Comparison of ENCODE assay signal across 23 mouse cellular contexts in genomic region chr17:44649056-44649455, GRCm38 (mm10).
DNase-seq lines count a peak whose midpoint lies in the region; ATAC-seq and TF ChIP-seq lines count a peak whose summit lies in the region.
"Had no signal": no experiment of that assay in that cellular context is flagged by ENCODE, and none has a peak within 500 bp of the region (broad histone marks: within the 10 kb centered on the region; RNA-seq: fewer than 3 reads in every experiment).

No protein-coding gene starts in this region.

- no peaks in the 10 kb centered on the region for H3K9me3 ChIP-seq in hindbrain, embryonic 15.5 days
- no peaks in the 10 kb centered on the region for H3K9me3 ChIP-seq in hindbrain, embryonic 16.5 days (ENCODE audit: control insufficient read depth, low read length)
- no peaks in the 10 kb centered on the region for H3K9me3 ChIP-seq in lung, embryonic 14.5 days (ENCODE audit: low read depth, low read length)
- no peaks in the 10 kb centered on the region for H3K9me3 ChIP-seq in stomach, embryonic 14.5 days (ENCODE audit: control insufficient read depth, low read depth, low read length)
- H3K9me3 ChIP-seq: embryonic facial prominence, embryonic 13.5 days; limb, embryonic 10.5 days; lung, embryonic 15.5 days; midbrain, embryonic 12.5 days had no signal

- DNase-seq in lung, embryonic 14.5 days = peak; percentile 49
- DNase-seq in lung, adult 18-20 months = no peak
- DNase-seq in Muller cell, postnatal 12 days (ENCODE audit: inconsistent ontology term) = peak; percentile 68
- DNase-seq in right cerebral cortex, adult 2 months (ENCODE audit: low spot score in 2 of 2) = no peak
- DNase-seq in urinary bladder, postnatal 25 days (ENCODE audit: low spot score) = no peak
- DNase-seq: adrenal gland, postnatal 25 days; cerebellum, adult 18-20 months; gastrocnemius, postnatal 14 days; heart, adult 18-20 months; heart, postnatal 36 days; kidney, adult 18-20 months; right cerebral cortex, postnatal 25 days; thymus, postnatal 14 days had no signal

- H3K4me3 ChIP-seq in hindbrain, embryonic 15.5 days = no peak overlapping the region
- no peak overlapping the region for H3K4me3 ChIP-seq in hindbrain, embryonic 16.5 days (ENCODE audit: low read length)
- no peak overlapping the region for H3K4me3 ChIP-seq in lung, embryonic 14.5 days (ENCODE audit: low read depth, low read length)
- no peak overlapping the region for H3K4me3 ChIP-seq in stomach, embryonic 14.5 days (ENCODE audit: low read depth, low read length)
- H3K4me3 ChIP-seq: embryonic facial prominence, embryonic 13.5 days; left cerebral cortex, adult 2 months; limb, embryonic 10.5 days; lung, embryonic 15.5 days; midbrain, embryonic 12.5 days had no signal

- no peaks in the 10 kb centered on the region for H3K27me3 ChIP-seq in hindbrain, embryonic 15.5 days
- no peaks in the 10 kb centered on the region for H3K27me3 ChIP-seq in hindbrain, embryonic 16.5 days (replicated peaks; ENCODE audit: control insufficient read depth, insufficient read depth, low read length)
- no peaks in the 10 kb centered on the region for H3K27me3 ChIP-seq in lung, embryonic 14.5 days (ENCODE audit: insufficient read depth, low read length)
- no peaks in the 10 kb centered on the region for H3K27me3 ChIP-seq in stomach, embryonic 14.5 days (ENCODE audit: control insufficient read depth, insufficient read depth, low read length)
- H3K27me3 ChIP-seq: CH12.LX; embryonic facial prominence, embryonic 13.5 days had no signal

- TF ChIP-seq CTCF in lung, embryonic 14.5 days (IDR thresholded peaks at IDR 0.05; ENCODE audit: low read depth) = no peak

- no peak overlapping the region for H3K9ac ChIP-seq in hindbrain, embryonic 15.5 days
- no peak overlapping the region for H3K9ac ChIP-seq in hindbrain, embryonic 16.5 days (ENCODE audit: low read depth, low read length)
- no peak overlapping the region for H3K9ac ChIP-seq in lung, embryonic 14.5 days
- H3K9ac ChIP-seq in stomach, embryonic 14.5 days (replicated peaks; ENCODE audit: low read depth, low read length) = no peak overlapping the region
- H3K9ac ChIP-seq: embryonic facial prominence, embryonic 13.5 days; lung, embryonic 15.5 days; midbrain, embryonic 12.5 days had no signal

- peaks cover 7% of the 10 kb centered on the region; the same call in 1 of the 2 replicates for H3K4me1 ChIP-seq in hindbrain, embryonic 15.5 days (replicated peaks)
- H3K4me1 ChIP-seq in hindbrain, embryonic 16.5 days (ENCODE audit: control insufficient read depth, insufficient read depth, low read depth, low read length) = no peaks in the 10 kb centered on the region
- H3K4me1 ChIP-seq in lung, embryonic 14.5 days (ENCODE audit: insufficient read depth) = no peaks in the 10 kb centered on the region
- no peaks in the 10 kb centered on the region for H3K4me1 ChIP-seq in stomach, embryonic 14.5 days (ENCODE audit: control insufficient read depth, insufficient read depth, low read length)
- H3K4me1 ChIP-seq: lung, embryonic 15.5 days had no signal

- 15% methylated on average over 8 of the region's 8 CpGs for WGBS in hindbrain, embryonic 15.5 days
- WGBS in hindbrain, embryonic 16.5 days = 12% methylated on average over 8 of the region's 8 CpGs
- 22% methylated on average over 8 of the region's 8 CpGs for WGBS in lung, embryonic 14.5 days
- 37% methylated on average over 8 of the region's 8 CpGs for WGBS in stomach, embryonic 14.5 days

- no peak overlapping the region for H3K27ac ChIP-seq in hindbrain, embryonic 15.5 days (replicated peaks)
- no peak overlapping the region for H3K27ac ChIP-seq in hindbrain, embryonic 16.5 days (ENCODE audit: low read depth, low read length)
- H3K27ac ChIP-seq in lung, embryonic 14.5 days (ENCODE audit: low read depth) = no peak overlapping the region
- no peak overlapping the region for H3K27ac ChIP-seq in stomach, embryonic 14.5 days (ENCODE audit: low read length)
- H3K27ac ChIP-seq: embryonic facial prominence, embryonic 13.5 days; left cerebral cortex, adult 2 months; limb, embryonic 10.5 days; lung, embryonic 15.5 days; midbrain, embryonic 12.5 days had no signal

- H3K36me3 ChIP-seq in hindbrain, embryonic 15.5 days = no peaks in the 10 kb centered on the region
- no peaks in the 10 kb centered on the region for H3K36me3 ChIP-seq in hindbrain, embryonic 16.5 days (ENCODE audit: control insufficient read depth, insufficient read depth, low read length)
- H3K36me3 ChIP-seq in lung, embryonic 14.5 days (ENCODE audit: insufficient read depth) = no peaks in the 10 kb centered on the region
- H3K36me3 ChIP-seq in stomach, embryonic 14.5 days (ENCODE audit: control insufficient read depth, insufficient read depth, low read length) = no peaks in the 10 kb centered on the region
- H3K36me3 ChIP-seq: limb, embryonic 10.5 days; lung, embryonic 15.5 days; midbrain, embryonic 12.5 days had no signal

- H3K4me2 ChIP-seq in hindbrain, embryonic 15.5 days = peak overlapping the region; percentile 7; the same call in 1 of the 2 replicates
- H3K4me2 ChIP-seq in hindbrain, embryonic 16.5 days (ENCODE audit: low read length) = no peak overlapping the region
- H3K4me2 ChIP-seq in lung, embryonic 14.5 days = no peak overlapping the region
- no peak overlapping the region for H3K4me2 ChIP-seq in stomach, embryonic 14.5 days (replicated peaks; ENCODE audit: low read depth, low read length)
- H3K4me2 ChIP-seq: embryonic facial prominence, embryonic 13.5 days; lung, embryonic 15.5 days; midbrain, embryonic 12.5 days had no signal

- no peak for ATAC-seq in hindbrain, embryonic 15.5 days (ENCODE audit: low FRiP score, low read depth)
- no peak for ATAC-seq in hindbrain, embryonic 16.5 days
- ATAC-seq in lung, embryonic 14.5 days (ENCODE audit: insufficient read depth) = peak; percentile 28; the same call in 1 of the 2 replicates
- peak; percentile 49; the same call in 1 of the 2 replicates for ATAC-seq in stomach, embryonic 14.5 days (ENCODE audit: insufficient number of reproducible peaks, insufficient read depth, low FRiP score, low read depth)
- ATAC-seq: forebrain, embryonic 14.5 days had no signal

Comparison
In these comparisons a context has a peak if more than half of its experiments do, and no peak if none do; other contexts are left out.
1. DNase-seq: peak in lung, embryonic 14.5 days (single experiment) and Muller cell, postnatal 12 days (single experiment); none in lung, adult 18-20 months (0 of 2), right cerebral cortex, adult 2 months (0 of 2) and urinary bladder, postnatal 25 days (single experiment).
2. ATAC-seq: peak in lung, embryonic 14.5 days (single experiment) and stomach, embryonic 14.5 days (single experiment); none in hindbrain, embryonic 15.5 days (single experiment) and hindbrain, embryonic 16.5 days (single experiment).